Mouse (Mus musculus) liver, embryonic 11.5 days (tissue): ENCODE measurements around the gene Klrg1. TPM values are rescaled to one million over a fixed set of nuclear protein-coding genes. Genes with fewer than 3 reads are reported as not detected.

ENCODE experiments used
- ATAC-seq: fragments of 200-750 bp; cut with Nextera tagmentation; replicated peaks from 2 replicates; pipeline ENCODE4 v1.8.0; 2017; ENCODE audit warnings: moderate number of reproducible peaks, mild to moderate bottlenecking, moderate TSS enrichment, moderate library complexity; ENCODE audit not compliant: low FRiP score
- DNase-seq: peaks from one replicate; pipeline ENCODE4 v3.0.0-alpha.2; 2017; ENCODE audit warnings: low spot score
- H3K27ac ChIP-seq: fragments of 300-500 bp; sonication (generic); 2 replicates; pipeline ENCODE4 v1.5.1; 2014; ENCODE audit warnings: mild to moderate bottlenecking, low read depth, low read length, control low read depth
- H3K27me3 ChIP-seq: fragments of 300-500 bp; sonication (generic); replicated peaks from 2 replicates; pipeline ENCODE4 v1.6.1; 2014; ENCODE audit warnings: low read length, mixed read lengths; ENCODE audit not compliant: control insufficient read depth, insufficient read depth
- H3K36me3 ChIP-seq: fragments of 300-500 bp; sonication (generic); 2 replicates; pipeline ENCODE4 v1.6.1; 2014; ENCODE audit warnings: mild to moderate bottlenecking, low read length, moderate library complexity, mixed read lengths; ENCODE audit not compliant: control insufficient read depth, insufficient read depth
- H3K4me1 ChIP-seq: fragments of 300-500 bp; sonication (generic); replicated peaks from 2 replicates; pipeline ENCODE4 v1.6.1; 2014; ENCODE audit warnings: low read length, mixed read lengths; ENCODE audit not compliant: control insufficient read depth, insufficient read depth
- H3K4me2 ChIP-seq: fragments of 300-500 bp; sonication (generic); 2 replicates; pipeline ENCODE4 v1.6.1; 2014; ENCODE audit warnings: mild to moderate bottlenecking, control low read depth, moderate library complexity
- H3K4me3 ChIP-seq: fragments of 300-500 bp; sonication (generic); 2 replicates; pipeline ENCODE4 v1.5.1; 2014; ENCODE audit warnings: low read depth, low read length, control low read depth
- H3K9ac ChIP-seq: fragments of 300-500 bp; sonication (generic); 2 replicates; pipeline ENCODE4 v1.6.1; 2014; ENCODE audit warnings: low read depth, low read length, control low read depth
- H3K9me3 ChIP-seq: fragments of 300-500 bp; sonication (generic); 2 replicates; pipeline ENCODE4 v1.6.1; 2016; ENCODE audit warnings: low read length, inconsistent platforms, mixed read lengths; ENCODE audit not compliant: control insufficient read depth
- WGBS: fragments of 180-500 bp; shearing (Covaris S2); extraction: QIAGEN DNeasy Blood & Tissue Kit; methylation state at CpG from one replicate; pipeline ENCODE4 v1.1.7; 2014; 5-methylcytosine and 5-hydroxymethylcytosine counted together
- polyA plus RNA-seq: library from polyadenylated mRNA; unstranded; fragments of >200 nt; fragmentation: Nextera tagmentation; extraction: Ambion mirVana; gene quantifications from 2 replicates; pipeline ENCODE4 v1.2.1, GENCODE M21; 2014

Gene Klrg1
- not detected in 2 replicates for polyA plus RNA-seq

DNA sequence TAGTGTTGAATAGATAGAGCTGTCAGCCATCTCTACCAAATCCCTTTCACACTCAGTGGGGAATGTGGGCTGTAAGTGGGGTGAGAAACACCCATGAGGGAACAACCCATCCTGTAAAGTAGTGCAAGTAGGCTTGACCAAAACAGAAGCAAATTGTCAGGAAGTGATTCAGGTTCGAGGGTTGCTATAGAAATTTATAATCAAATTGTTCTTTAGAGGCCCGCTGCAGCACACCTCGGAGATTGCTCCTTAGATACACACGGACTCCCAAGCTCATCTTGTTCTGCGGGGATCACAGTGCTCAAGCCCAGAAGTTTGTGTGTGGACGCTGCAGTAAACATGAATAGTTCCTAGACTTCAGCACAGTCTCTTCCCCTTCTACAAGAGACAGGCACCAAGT is at the start of gene Klrg1:
Gene Klrg1 (minus strand): TSS at position 101 of the 400 bp plus-strand sequence.
- Histone ChIP-seq H3K27me3 (no peaks in the 10 kb centered on the region), H3K4me2 (no peak within 1 kb of the TSS), H3K36me3 (no peaks in the 10 kb centered on the region), H3K4me1 (no peaks in the 10 kb centered on the region), H3K9me3 (no peaks in the 10 kb centered on the region), H3K27ac (no peak within 1 kb of the TSS), H3K4me3 (no peak within 1 kb of the TSS), H3K9ac (no peak within 1 kb of the TSS)
- no peak for DNase-seq
- 78% methylated on average over 6 of the region's 6 CpGs for WGBS
- ATAC-seq: no peak

DNA sequence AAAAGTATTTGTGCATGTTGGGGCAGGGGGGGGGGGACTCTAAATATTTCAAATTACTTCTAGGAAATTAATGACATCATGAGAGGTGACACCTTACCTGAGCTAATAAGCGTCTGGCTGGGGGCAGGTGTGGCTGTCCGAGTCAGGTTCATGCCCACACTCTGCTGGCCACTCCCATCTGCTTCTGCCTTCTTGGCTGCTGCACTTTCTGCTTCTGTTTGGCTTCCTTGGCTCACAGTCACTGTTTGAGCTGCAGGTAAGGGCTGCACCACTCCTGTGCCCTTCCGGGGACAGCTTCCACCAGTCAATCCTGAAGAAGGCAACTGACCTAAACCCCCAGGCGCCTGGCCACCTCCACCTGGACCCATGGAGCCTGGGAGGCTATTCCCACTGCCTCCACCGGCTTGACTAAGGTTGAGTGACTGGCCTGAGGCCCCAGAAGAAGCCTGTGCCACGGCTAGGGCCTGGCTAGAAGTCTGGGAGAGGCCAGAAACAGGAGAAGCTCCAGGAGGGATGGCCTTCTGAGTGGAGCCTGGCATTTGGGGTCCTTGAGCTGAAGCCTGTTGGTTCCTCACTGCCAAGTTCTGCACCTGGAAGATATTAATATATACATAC is 42.8 kb upstream of the Klrg1 start:
- H3K36me3 ChIP-seq: peaks cover 12% of the 10 kb centered on the region; the same call in 1 of the 2 replicates
- H3K4me1 ChIP-seq: no peaks in the 10 kb centered on the region
- no peaks in the 10 kb centered on the region for H3K9me3 ChIP-seq
- H3K9ac ChIP-seq: no peak overlapping the region
- ATAC-seq (no peak), DNase-seq (no peak)
- WGBS: 91% methylated on average over 6 of the region's 6 CpGs
- H3K4me3 ChIP-seq: no peak overlapping the region
- H3K27ac ChIP-seq: no peak overlapping the region
- no peak overlapping the region for H3K4me2 ChIP-seq
- H3K27me3 ChIP-seq: no peaks in the 10 kb centered on the region

DNA sequence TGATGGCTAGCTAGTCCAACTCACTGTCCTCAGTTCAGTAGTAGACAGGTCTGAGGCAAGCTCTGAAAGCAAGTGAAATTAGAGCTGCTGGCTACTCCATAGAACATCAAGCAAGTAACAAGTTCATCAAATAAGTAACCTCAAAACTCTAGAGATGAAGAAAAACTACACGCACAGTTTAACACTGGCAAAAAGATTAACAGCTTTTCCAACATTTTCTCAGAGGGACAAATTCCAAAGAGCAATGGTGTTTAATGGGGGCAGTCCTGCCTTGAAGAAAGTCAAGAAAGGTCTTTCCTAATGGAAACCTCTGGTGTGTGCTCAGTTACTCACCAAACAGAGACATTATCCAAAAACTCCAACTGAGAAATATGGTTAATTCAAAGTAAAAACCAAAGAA is 36.0 kb upstream of the Klrg1 start:
- ATAC-seq: no peak
- H3K27ac ChIP-seq: no peak overlapping the region
- DNase-seq: no peak
- H3K4me1 ChIP-seq: no peaks in the 10 kb centered on the region
- peaks cover 30% of the 10 kb centered on the region for H3K36me3 ChIP-seq
- 95% methylated on average over 1 of the region's 1 CpGs for WGBS
- H3K9me3 ChIP-seq: no peaks in the 10 kb centered on the region
- no peak overlapping the region for H3K9ac ChIP-seq
- no peak overlapping the region for H3K4me2 ChIP-seq
- H3K4me3 ChIP-seq: no peak overlapping the region
- H3K27me3 ChIP-seq: no peaks in the 10 kb centered on the region

DNA sequence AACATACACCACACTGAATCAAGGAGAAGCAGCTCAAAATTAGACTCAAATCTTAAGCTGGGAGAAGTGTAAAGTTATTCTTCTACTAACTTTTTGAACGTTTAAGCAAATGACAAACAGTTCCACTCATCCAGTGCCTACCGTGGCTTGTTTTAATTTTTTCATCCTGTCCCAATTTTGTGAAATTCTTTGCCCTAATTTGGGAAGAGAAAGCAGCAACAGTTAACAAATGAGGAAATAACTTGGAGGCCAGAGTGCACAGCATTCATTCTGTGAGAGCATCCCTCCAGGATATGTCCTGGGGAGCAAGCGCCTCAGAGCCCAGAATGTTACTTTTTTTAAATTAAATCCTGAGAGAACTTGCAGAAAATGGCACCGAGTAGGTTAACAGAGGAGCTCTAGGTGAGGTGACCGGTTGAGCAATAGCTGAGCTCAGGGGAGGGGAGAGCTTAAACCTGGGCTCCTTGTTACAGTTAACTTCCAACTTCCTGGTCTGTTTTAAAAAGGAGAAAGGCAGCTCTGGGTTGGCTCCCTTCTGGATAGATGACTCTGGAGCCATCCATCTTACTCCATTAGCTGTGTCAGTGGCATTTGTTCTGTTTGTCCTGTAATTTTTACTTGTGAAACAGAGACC is 27.6 kb upstream of the Klrg1 start:
- DNase-seq: no peak
- 56% methylated on average over 5 of the region's 5 CpGs for WGBS

DNA sequence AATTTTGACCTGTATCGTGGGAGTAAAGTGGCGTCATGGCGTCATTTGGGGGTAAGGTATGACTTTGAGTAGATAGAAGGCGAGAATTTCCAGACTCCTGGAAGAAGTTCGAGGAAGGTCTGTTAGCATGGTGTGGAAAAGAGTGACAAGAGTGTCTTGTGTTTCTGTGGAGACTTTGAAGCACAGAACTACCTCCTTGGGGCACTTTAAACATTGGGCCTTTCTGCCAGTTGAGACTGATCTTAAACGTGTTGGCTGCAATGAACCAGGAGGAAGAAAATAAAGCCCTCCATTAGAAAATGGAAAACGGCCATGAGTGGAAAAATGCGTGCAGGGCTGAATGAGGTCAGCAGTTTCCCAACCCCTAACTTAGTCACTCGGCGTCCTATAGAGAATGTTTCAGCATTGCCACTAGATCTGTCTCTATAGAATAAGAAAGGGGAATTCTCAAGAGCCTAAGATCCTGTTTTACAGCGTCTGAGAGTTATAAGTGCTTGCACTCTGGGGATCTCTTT is 26.8 kb upstream of the Klrg1 start:
- H3K27ac ChIP-seq: peak overlapping the region; percentile 11; the same call in 1 of the 2 replicates
- no peak for ATAC-seq
- H3K4me1 ChIP-seq: peaks cover 14% of the 10 kb centered on the region
- H3K4me3 ChIP-seq: peak overlapping the region; percentile 83
- peak overlapping the region; percentile 73 for H3K4me2 ChIP-seq
- no peaks in the 10 kb centered on the region for H3K27me3 ChIP-seq
- no peaks in the 10 kb centered on the region for H3K9me3 ChIP-seq
- peak overlapping the region; percentile 80 for H3K9ac ChIP-seq
- WGBS: 6% methylated on average over 11 of the region's 11 CpGs
- no peak for DNase-seq
- H3K36me3 ChIP-seq: peaks cover 10% of the 10 kb centered on the region; the same call in 1 of the 2 replicates

More for the DNA sequence above, 27.6 kb upstream of the Klrg1 start:
- no peaks in the 10 kb centered on the region for H3K27me3 ChIP-seq
- H3K36me3 ChIP-seq: peaks cover 12% of the 10 kb centered on the region
- peak overlapping the region; percentile 83 for H3K4me3 ChIP-seq
- peak overlapping the region; percentile 73 for H3K4me2 ChIP-seq
- H3K9me3 ChIP-seq: no peaks in the 10 kb centered on the region
- peak overlapping the region; percentile 11; the same call in 1 of the 2 replicates for H3K27ac ChIP-seq
- peak overlapping the region; percentile 80 for H3K9ac ChIP-seq
- no peak for ATAC-seq
- H3K4me1 ChIP-seq: peaks cover 14% of the 10 kb centered on the region

DNA sequence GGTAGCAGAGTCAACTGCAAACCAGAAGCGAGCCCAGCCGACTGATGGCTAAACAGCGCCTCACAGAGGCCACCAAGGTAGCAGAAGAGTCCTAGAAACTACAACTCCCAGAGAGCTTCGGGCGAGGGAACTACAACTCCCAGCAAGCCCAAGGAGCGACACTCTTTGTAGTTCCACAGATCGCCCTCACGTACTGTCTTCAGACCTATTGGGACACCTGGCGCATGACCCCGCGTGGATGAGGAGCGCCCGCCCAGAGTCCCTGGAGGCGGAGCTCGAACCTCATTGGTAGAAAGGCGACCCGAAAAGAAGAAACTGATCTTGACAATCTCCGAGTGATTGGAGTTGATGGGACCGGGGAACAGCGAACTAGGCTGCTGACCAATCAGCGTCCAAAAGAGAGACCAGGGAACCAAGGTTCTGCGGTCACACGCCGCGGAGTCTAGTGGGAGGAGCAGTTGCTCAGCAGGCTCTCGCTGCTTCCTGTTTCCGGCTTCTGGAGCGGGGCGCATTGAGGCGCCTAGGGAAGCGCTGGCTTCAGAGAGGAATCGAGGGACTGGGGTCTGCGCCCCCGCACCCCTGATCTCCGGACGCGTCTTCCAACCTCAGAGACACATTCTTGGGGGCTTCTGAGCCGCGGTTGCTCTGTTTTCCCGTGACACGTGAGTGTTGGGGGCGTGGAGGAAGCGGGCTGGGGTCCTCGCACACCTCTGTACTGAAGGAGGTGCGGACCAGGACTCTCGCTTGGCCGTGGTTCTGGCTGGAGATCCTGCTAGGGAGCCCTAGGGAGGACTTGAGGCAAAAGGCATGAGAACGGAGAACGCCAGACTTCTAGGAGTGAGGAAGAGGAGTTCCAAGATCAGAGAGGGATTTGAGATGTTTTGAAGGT is 26.1 kb upstream of the Klrg1 start, which contains the start of gene M6pr:
Gene M6pr (plus strand): TSS at position 216 of the 889 bp plus-strand sequence.
- Histone ChIP-seq H3K9ac (peak within 1 kb of the TSS; percentile 80), H3K9me3 (no peaks in the 10 kb centered on the region), H3K4me2 (peak within 1 kb of the TSS; percentile 73), H3K27me3 (no peaks in the 10 kb centered on the region), H3K4me3 (peak within 1 kb of the TSS; percentile 83), H3K27ac (peak within 1 kb of the TSS; percentile 73), H3K36me3 (peaks cover 5% of the 10 kb centered on the region; the same call in 1 of the 2 replicates), H3K4me1 (peaks cover 14% of the 10 kb centered on the region)
- WGBS: under 1% methylated on average over 49 of the region's 49 CpGs
- DNase-seq (peak; percentile 92), ATAC-seq (peak; percentile 98)

DNA sequence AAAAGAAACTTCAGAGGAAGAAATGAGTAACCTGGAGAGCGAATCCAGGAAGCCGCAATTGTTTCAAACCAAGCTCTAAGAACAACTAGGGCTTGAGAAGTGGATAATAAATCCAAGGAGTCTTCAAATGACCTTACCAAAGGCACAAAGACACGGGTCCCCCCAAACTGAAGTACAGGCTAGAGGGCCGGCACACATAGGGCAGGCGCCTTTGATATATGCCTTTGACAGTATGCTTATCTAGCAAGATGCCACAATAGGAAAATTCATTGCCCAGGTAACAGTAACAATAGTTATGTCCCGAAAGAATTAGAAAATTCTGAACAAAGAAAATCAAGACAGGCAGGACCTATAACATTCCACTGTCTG is 25.4 kb upstream of the Klrg1 start:
- no peak overlapping the region for H3K9ac ChIP-seq
- no peak overlapping the region for H3K27ac ChIP-seq
- H3K4me1 ChIP-seq: peaks cover 14% of the 10 kb centered on the region
- peak; percentile 4 for ATAC-seq
- H3K4me2 ChIP-seq: peak overlapping the region; percentile 0; the same call in 1 of the 2 replicates
- no peaks in the 10 kb centered on the region; the same call in 1 of the 2 replicates for H3K36me3 ChIP-seq
- WGBS: 68% methylated on average over 6 of the region's 6 CpGs
- H3K4me3 ChIP-seq: no peak overlapping the region
- H3K9me3 ChIP-seq: no peaks in the 10 kb centered on the region
- no peaks in the 10 kb centered on the region for H3K27me3 ChIP-seq
- no peak for DNase-seq

DNA sequence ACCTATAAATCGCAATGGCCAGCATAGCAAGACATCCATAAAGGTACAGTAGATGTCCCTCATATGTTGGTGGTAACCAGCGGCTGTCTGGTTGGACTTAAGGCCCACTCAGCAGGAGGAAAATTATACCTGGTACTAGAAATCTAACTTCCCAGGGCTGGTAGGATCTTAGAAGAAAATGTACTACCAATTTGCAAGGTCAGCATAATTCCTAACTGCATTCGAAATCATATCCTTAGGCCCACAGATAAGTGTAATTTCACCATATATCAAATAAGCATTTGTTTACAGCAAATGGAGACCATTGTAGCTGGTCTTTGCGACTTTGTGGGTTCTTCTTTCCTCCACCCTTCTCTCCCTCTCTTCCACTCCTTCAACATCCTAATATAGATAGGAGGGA is 24.0 kb upstream of the Klrg1 start:
- no peak for ATAC-seq

More for the DNA sequence above, 24.0 kb upstream of the Klrg1 start:
- no peaks in the 10 kb centered on the region for H3K36me3 ChIP-seq
- no peaks in the 10 kb centered on the region for H3K9me3 ChIP-seq
- H3K4me3 ChIP-seq: no peak overlapping the region
- no peak overlapping the region for H3K27ac ChIP-seq
- 89% methylated on average over 4 of the region's 4 CpGs for WGBS
- no peak for DNase-seq
- H3K9ac ChIP-seq: no peak overlapping the region
- no peak overlapping the region for H3K4me2 ChIP-seq
- peaks cover 14% of the 10 kb centered on the region for H3K4me1 ChIP-seq
- no peaks in the 10 kb centered on the region for H3K27me3 ChIP-seq
